Mouse (Mus musculus): Measurements from ENCODE around the gene Shh. TPM values are rescaled to one million over a fixed set of nuclear protein-coding genes. Genes with fewer than 3 reads are reported as not detected.
A peak's percentile ranks its signal among the peaks of the same experiment; 100 is the strongest.

Shh gene
- total and polyA plus RNA-seq, 2 experiments, result 0.02 to 0.28 TPM

- H3K4me3 ChIP-seq (ENCODE audit: insufficient read depth, low read depth, low read length), result no peak overlapping the region
- no peaks in the 10 kb centered on the region for H3K79me2 ChIP-seq (ENCODE audit: control insufficient read depth, insufficient read depth, low read length)
- no peak overlapping the region for H3K9ac ChIP-seq (ENCODE audit: low read depth, low read length)
- DNase-seq (ENCODE audit: extremely low read depth, low read depth, low spot score), result peak; percentile 5
- TF ChIP-seq CTCF (IDR thresholded peaks at IDR 0.05; ENCODE audit: low read depth, low read length), result no peak
- TF ChIP-seq POLR2A (IDR thresholded peaks at IDR 0.05; ENCODE audit: extremely low read depth, insufficient read depth, low read length), result no peak
- no peaks in the 10 kb centered on the region for H3K36me3 ChIP-seq (ENCODE audit: control insufficient read depth, insufficient read depth, low read length)
- H3K27ac ChIP-seq (replicated peaks; ENCODE audit: insufficient read depth, low read depth, low read length), result no peak overlapping the region
- 25% methylated on average over 33 of the region's 33 CpGs for WGBS
- peaks cover 4% of the 10 kb centered on the region; the same call in 1 of the 2 replicates for H3K4me1 ChIP-seq (ENCODE audit: control insufficient read depth, insufficient read depth, low read length)
- H3K27me3 ChIP-seq (ENCODE audit: control insufficient read depth, insufficient read depth, low read length), result peaks cover 24% of the 10 kb centered on the region
Observed at GRCm38 (mm10) chr5:28462741-28463590, 4.1 kb downstream of the Shh start.

GRCm38 (mm10) chr5:28461376-28461775 is 5.7 kb downstream of the Shh start:
- H3K4me3 ChIP-seq (ENCODE audit: insufficient read depth, low read depth, low read length), result no peak overlapping the region
- no peaks in the 10 kb centered on the region for H3K36me3 ChIP-seq (ENCODE audit: control insufficient read depth, insufficient read depth, low read length)
- WGBS, result 41% methylated on average over 11 of the region's 11 CpGs
- no peak overlapping the region for H3K9ac ChIP-seq (ENCODE audit: low read depth, low read length)
- H3K27ac ChIP-seq (replicated peaks; ENCODE audit: insufficient read depth, low read depth, low read length), result no peak overlapping the region
- peaks cover 4% of the 10 kb centered on the region; the same call in 1 of the 2 replicates for H3K4me1 ChIP-seq (ENCODE audit: control insufficient read depth, insufficient read depth, low read length)
- TF ChIP-seq CTCF (IDR thresholded peaks at IDR 0.05; ENCODE audit: low read depth, low read length) (no peak), POLR2A (IDR thresholded peaks at IDR 0.05; ENCODE audit: extremely low read depth, insufficient read depth, low read length) (no peak)
- DNase-seq (ENCODE audit: extremely low read depth, low read depth, low spot score), result no peak
- H3K79me2 ChIP-seq (ENCODE audit: control insufficient read depth, insufficient read depth, low read length), result no peaks in the 10 kb centered on the region
- peaks cover 25% of the 10 kb centered on the region for H3K27me3 ChIP-seq (ENCODE audit: control insufficient read depth, insufficient read depth, low read length)

GRCm38 (mm10) chr5:28460556-28461350 is 6.3 kb downstream of the Shh start:
- WGBS, result 6% methylated on average over 17 of the region's 17 CpGs
- DNase-seq (ENCODE audit: extremely low read depth, low read depth, low spot score), result no peak
- no peak for TF ChIP-seq POLR2A (IDR thresholded peaks at IDR 0.05; ENCODE audit: extremely low read depth, insufficient read depth, low read length)
- no peak for TF ChIP-seq CTCF (IDR thresholded peaks at IDR 0.05; ENCODE audit: low read depth, low read length)
- no peak overlapping the region for H3K4me3 ChIP-seq (ENCODE audit: insufficient read depth, low read depth, low read length)
- peaks cover 4% of the 10 kb centered on the region; the same call in 1 of the 2 replicates for H3K4me1 ChIP-seq (ENCODE audit: control insufficient read depth, insufficient read depth, low read length)
- no peaks in the 10 kb centered on the region for H3K36me3 ChIP-seq (ENCODE audit: control insufficient read depth, insufficient read depth, low read length)
- H3K27ac ChIP-seq (replicated peaks; ENCODE audit: insufficient read depth, low read depth, low read length), result no peak overlapping the region
- H3K27me3 ChIP-seq (ENCODE audit: control insufficient read depth, insufficient read depth, low read length), result peaks cover 25% of the 10 kb centered on the region
- no peaks in the 10 kb centered on the region for H3K79me2 ChIP-seq (ENCODE audit: control insufficient read depth, insufficient read depth, low read length)
- no peak overlapping the region for H3K9ac ChIP-seq (ENCODE audit: low read depth, low read length)

- H3K27me3 ChIP-seq (ENCODE audit: control insufficient read depth, insufficient read depth, low read length), result peaks cover 25% of the 10 kb centered on the region
- no peak overlapping the region for H3K4me3 ChIP-seq (ENCODE audit: insufficient read depth, low read depth, low read length)
- no peak overlapping the region for H3K9ac ChIP-seq (ENCODE audit: low read depth, low read length)
- H3K27ac ChIP-seq (replicated peaks; ENCODE audit: insufficient read depth, low read depth, low read length), result no peak overlapping the region
- DNase-seq (ENCODE audit: extremely low read depth, low read depth, low spot score), result no peak
- no peaks in the 10 kb centered on the region for H3K36me3 ChIP-seq (ENCODE audit: control insufficient read depth, insufficient read depth, low read length)
- TF ChIP-seq POLR2A (IDR thresholded peaks at IDR 0.05; ENCODE audit: extremely low read depth, insufficient read depth, low read length) (no peak), CTCF (IDR thresholded peaks at IDR 0.05; ENCODE audit: low read depth, low read length) (no peak)
- no peaks in the 10 kb centered on the region for H3K79me2 ChIP-seq (ENCODE audit: control insufficient read depth, insufficient read depth, low read length)
- WGBS, result 5% methylated on average over 41 of the region's 41 CpGs
- H3K4me1 ChIP-seq (ENCODE audit: control insufficient read depth, insufficient read depth, low read length), result peaks cover 4% of the 10 kb centered on the region; the same call in 1 of the 2 replicates
Observed at GRCm38 (mm10) chr5:28459456-28460225, 7.4 kb downstream of the Shh start.

GRCm38 (mm10) chr5:28458821-28459240 is 8.2 kb downstream of the Shh start:
- Histone ChIP-seq H3K27ac (replicated peaks; ENCODE audit: insufficient read depth, low read depth, low read length) (no peak overlapping the region), H3K79me2 (ENCODE audit: control insufficient read depth, insufficient read depth, low read length) (no peaks in the 10 kb centered on the region), H3K4me1 (ENCODE audit: control insufficient read depth, insufficient read depth, low read length) (peaks cover 4% of the 10 kb centered on the region; the same call in 1 of the 2 replicates), H3K27me3 (ENCODE audit: control insufficient read depth, insufficient read depth, low read length) (peaks cover 25% of the 10 kb centered on the region), H3K4me3 (ENCODE audit: insufficient read depth, low read depth, low read length) (no peak overlapping the region), H3K9ac (ENCODE audit: low read depth, low read length) (no peak overlapping the region), H3K36me3 (ENCODE audit: control insufficient read depth, insufficient read depth, low read length) (no peaks in the 10 kb centered on the region)
- DNase-seq (ENCODE audit: extremely low read depth, low read depth, low spot score), result no peak
- no peak for TF ChIP-seq CTCF (IDR thresholded peaks at IDR 0.05; ENCODE audit: low read depth, low read length)
- no peak for TF ChIP-seq POLR2A (IDR thresholded peaks at IDR 0.05; ENCODE audit: extremely low read depth, insufficient read depth, low read length)
- WGBS, result 2% methylated on average over 27 of the region's 27 CpGs
